Mouse (Mus musculus) ovary, postnatal 36 days (tissue): ENCODE measurements around the gene Gm37240.
"Not testable (repeated sequence)": the region's sequence is repeated elsewhere in the genome, so short reads cannot be mapped to it uniquely, and the experiment has no call there.

Source experiments
- DNase-seq: peaks from one replicate; pipeline ENCODE4 v3.0.0; 2022; ENCODE audit warnings: low spot score, mixed read lengths

Gm37240 gene

GRCm38 (mm10) chr3:85573216-85573863 lies 314.0 kb downstream of the Gm37240 start:
- DNase-seq, result no peak

DNA sequence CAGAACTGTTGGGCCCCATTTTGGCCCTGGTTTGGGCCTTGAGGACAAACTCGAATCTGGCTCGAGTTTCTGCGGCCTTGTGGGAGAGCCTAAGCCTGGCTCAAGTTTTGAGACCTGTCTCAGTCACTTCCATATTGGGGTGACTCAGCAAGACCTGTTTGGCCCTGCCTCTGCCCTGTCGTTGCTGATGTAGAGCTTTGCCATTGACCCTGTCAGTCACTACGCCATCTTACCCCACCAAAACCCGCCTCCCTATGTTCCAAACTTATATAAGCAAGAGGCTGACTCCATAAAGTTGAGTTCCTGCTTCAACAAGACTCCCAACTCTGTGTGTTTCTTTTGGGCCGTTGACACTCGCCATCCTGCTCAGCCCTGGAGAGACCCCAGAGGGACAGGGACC lies 314.8 kb downstream of the Gm37240 start:
- not testable (repeated sequence) for DNase-seq

GRCm38 (mm10) chr3:85571276-85571675 lies 316.0 kb downstream of the Gm37240 start:
- DNase-seq, result no peak

- DNase-seq, result no peak
Measured at GRCm38 (mm10) chr3:85564603-85565002, 322.7 kb downstream of the Gm37240 start.

DNA sequence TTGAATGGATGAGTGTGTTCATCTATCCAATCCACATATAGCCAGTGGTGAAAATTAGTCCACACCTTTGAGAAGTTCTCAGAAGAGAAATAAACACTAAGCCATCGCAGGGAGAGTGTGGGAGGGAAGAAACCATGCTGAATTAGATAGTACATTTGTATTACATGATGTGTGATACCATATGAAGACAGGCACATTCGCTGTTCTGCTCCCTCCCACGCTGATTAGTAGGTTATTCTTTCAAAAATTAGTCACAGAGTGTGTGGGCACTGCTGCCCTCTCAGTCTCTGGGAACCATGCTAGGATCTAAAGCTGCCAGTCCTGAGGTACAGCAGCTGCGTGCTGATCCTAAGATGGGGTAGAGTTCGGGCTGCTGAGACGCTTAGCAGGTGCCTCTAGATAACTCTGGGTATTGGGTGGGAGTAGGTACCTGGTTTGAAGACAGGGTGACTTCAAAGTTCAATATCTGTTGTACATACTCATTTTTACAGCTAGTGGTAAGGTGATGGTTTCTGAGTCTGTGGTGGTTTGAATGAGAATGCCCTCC lies 333.5 kb downstream of the Gm37240 start:
- no peak for DNase-seq

DNA sequence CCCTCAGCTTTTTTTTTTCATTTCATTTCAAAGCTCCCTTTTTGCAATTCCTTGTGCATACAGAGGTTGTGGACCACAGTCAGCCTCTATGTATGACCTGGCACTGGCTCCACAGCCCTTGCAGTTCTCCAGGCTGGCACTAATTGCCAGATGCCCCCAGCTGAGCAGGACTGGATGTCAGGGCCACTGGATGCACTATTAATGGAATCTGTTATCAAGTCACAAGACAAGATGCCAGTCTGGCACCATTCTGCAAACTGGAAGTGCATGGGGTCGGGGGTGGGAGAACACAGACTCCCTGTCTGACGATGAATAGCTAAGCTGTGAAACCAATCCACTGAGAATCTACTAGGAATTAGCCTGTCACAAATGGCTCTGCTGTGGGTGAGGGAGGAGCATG lies 336.0 kb downstream of the Gm37240 start:
- DNase-seq, result no peak

DNA sequence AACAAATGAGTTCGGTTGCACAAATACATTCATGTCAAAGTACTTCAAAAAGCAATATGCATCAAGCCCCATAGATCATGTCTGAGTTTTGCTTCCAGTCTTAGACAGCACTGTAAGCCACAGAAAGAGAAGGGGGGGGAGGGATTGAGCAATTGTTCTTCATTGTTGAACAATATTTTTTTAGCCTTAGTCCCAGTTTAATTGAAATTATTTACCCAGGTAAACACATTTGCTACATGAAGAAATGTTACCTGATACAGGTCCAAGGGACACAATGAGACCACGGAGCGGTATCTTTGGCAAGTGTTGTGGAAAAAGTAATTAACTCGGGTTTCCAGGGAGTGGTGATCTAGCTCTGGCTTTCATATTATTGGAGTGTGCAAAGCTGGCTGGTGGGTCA lies 337.0 kb downstream of the Gm37240 start:
- DNase-seq, result no peak

- DNase-seq, result no peak
Measured at GRCm38 (mm10) chr3:85543652-85544051, 343.7 kb downstream of the Gm37240 start.

DNA sequence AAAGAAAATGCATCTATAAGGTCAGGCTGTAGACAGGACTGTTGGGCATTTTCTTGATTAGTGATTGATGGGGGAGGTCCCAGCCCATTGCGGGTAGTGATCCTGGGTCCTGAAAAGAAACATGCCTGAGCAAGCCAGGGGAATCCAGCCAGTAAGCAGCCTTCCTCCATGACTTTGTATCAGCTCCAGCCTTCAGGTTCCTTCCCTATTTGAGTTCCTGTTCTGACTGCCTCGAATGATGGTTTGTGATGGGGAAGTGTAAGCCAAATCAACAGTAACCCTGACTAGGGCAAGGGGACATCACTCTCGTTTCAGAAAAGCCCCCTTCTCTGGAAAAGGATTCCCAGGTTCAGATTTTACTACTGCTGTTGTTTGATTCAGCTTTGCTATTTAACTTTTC lies 344.6 kb downstream of the Gm37240 start:
- no peak for DNase-seq

GRCm38 (mm10) chr3:85535621-85536520 lies 351.4 kb downstream of the Gm37240 start:
- DNase-seq, result no peak

- DNase-seq, result no peak
Measured at GRCm38 (mm10) chr3:85535042-85535441, 352.3 kb downstream of the Gm37240 start.

DNA sequence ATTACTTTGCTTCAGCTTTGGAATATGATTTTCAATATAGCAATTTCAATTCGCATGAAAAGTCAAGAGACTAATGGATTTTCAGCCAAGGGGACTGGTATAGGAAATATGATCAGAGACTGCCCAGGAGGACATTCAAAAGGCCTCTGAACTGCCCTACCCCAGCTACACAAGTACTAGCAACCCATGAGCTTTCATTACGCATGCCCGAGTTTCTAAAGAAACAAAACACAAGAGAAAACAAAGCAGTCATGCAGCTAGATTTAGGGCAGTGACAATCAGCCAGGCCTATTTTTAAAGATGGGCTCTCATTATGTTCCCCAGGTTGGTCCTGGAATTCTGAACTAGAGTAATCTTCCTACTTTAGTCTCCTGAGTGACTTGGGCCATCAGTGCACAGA lies 354.9 kb downstream of the Gm37240 start:
- no peak for DNase-seq

GRCm38 (mm10) chr3:85530601-85531161 lies 356.6 kb downstream of the Gm37240 start:
- DNase-seq, result no peak

- DNase-seq, result no peak
Measured at GRCm38 (mm10) chr3:85521311-85521907, 365.9 kb downstream of the Gm37240 start.

DNA sequence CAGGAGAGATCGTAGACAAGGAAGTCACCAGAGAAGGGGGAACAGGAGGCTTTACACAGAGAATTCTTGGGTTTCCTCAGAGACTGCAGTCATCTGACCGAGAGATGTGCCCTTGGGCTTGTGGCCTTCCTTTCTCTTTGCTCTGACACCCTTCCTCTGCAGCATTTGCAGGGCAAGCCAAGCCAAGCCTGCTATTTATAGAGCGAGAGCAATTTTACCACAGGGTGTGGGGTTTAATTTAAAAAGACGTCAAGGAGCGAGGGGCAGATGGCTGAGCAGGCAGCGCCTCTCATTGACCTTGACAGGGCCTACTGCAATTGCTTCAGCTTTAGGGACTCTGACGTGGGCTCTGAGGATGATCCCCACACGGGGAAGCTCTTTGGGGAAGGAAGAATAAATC lies 368.6 kb downstream of the Gm37240 start:
- no peak for DNase-seq

DNA sequence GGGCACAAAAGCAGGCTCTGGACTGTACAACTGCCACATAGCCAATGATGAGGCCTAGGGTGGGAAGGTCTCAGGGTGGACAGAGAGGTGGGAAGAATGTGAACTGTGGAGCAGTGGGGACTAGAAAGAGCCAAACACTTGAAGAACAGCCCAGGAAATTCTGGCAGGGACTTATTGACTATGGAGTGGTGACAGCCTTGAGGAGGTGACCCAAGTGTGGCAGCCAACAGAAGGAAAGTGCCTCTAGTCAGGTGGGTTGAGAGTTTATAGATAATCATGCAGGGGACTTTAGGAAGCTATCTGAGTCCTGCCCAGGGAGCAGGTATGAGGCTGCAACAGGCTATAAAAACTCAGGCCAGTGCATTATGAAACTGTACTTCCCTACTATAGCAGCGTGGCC lies 369.2 kb downstream of the Gm37240 start:
- no peak for DNase-seq

- DNase-seq, result no peak
Measured at GRCm38 (mm10) chr3:85516739-85517396, 370.4 kb downstream of the Gm37240 start.

- DNase-seq, result no peak
Measured at GRCm38 (mm10) chr3:85514700-85515099, 372.6 kb downstream of the Gm37240 start.

DNA sequence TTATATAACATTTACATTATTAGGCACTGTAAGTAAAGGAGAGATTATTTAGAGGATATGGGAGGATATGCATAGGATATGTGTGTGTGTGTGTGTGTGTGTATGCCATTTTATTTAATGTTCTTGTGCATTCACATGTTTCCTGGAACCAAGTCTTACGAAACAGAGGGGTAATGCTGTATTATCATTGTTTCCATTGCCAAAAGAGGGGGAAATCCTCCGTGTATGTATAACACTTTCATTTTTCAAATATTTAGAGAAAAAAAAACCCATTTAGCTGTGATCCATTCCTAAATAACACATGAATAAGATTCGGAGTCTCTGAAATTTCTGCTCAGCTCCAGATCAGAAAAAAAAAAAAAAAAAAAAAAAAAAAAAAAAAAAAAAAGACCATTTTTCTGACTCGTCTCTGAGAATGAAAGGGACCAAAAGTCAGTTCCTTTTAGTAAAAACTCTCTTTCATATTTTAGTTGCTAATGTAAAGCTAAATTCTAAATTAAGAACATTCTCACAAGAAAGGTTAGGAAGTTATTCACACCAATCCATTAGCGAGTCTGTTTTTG lies 378.5 kb downstream of the Gm37240 start:
- DNase-seq, result no peak

- DNase-seq, result no peak
Measured at GRCm38 (mm10) chr3:85500096-85500495, 387.2 kb downstream of the Gm37240 start.

DNA sequence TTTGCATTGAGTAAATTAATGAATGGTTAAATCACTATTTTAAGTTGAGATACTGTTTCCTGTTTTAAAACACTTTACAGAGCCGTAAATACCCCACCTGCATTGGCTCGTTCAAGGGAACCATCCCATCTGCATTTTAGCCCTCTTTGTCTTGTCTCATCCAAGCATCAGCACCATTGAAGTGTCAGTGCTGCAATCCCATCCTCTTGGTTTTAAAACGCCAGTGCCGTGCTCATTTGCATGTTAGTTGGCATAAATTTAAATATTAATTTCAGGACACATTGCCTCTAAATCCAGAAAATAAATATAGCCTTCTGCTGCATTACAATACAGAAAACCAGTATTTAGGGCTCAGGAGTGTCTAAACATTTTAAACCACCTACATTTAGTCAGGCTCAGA lies 391.2 kb downstream of the Gm37240 start:
- no peak for DNase-seq

GRCm38 (mm10) chr3:85493796-85494195 lies 393.5 kb downstream of the Gm37240 start:
- no peak for DNase-seq
